In genomic region chr2:35978941-35979643, GRCm38 (mm10) we compare ENCODE assay signal across 8 mouse cellular contexts. TPM values are rescaled to one million over a fixed set of nuclear protein-coding genes. Genes with fewer than 3 reads are reported as not detected.
A peak's percentile ranks its signal among the peaks of the same experiment; 100 is the strongest.
DNase-seq lines count a peak whose midpoint lies in the region; ATAC-seq and TF ChIP-seq lines count a peak whose summit lies in the region.

No protein-coding gene starts in this region.

- peaks cover 5% of the 10 kb centered on the region for H3K27me3 ChIP-seq in intestine, embryonic 15.5 days (replicated peaks)
- no peaks in the 10 kb centered on the region for H3K27me3 ChIP-seq in liver, adult 2 months (ENCODE audit: control insufficient read depth, insufficient read depth, low read length)
- no peaks in the 10 kb centered on the region for H3K27me3 ChIP-seq in midbrain, embryonic 14.5 days (ENCODE audit: control insufficient read depth, insufficient read depth, low read length)
- no peaks in the 10 kb centered on the region for H3K27me3 ChIP-seq in stomach, postnatal 0 days (ENCODE audit: control insufficient read depth, insufficient read depth, low read length)

- H3K9me3 ChIP-seq in intestine, embryonic 15.5 days, result no peaks in the 10 kb centered on the region
- H3K9me3 ChIP-seq in midbrain, embryonic 14.5 days (ENCODE audit: control insufficient read depth, low read length), result no peaks in the 10 kb centered on the region
- no peaks in the 10 kb centered on the region for H3K9me3 ChIP-seq in stomach, postnatal 0 days (ENCODE audit: control insufficient read depth, low read length)

- peak overlapping the region; percentile 93 for H3K4me3 ChIP-seq in intestine, embryonic 15.5 days (replicated peaks)
- H3K4me3 ChIP-seq in liver, adult 2 months (ENCODE audit: insufficient read depth, low read depth, low read length), result peak overlapping the region; percentile 78
- H3K4me3 ChIP-seq in midbrain, embryonic 14.5 days (replicated peaks; ENCODE audit: low read depth, low read length), result peak overlapping the region; percentile 80
- peak overlapping the region; percentile 83 for H3K4me3 ChIP-seq in stomach, postnatal 0 days (ENCODE audit: low read depth, low read length)

- TF ChIP-seq EP300 in stomach, postnatal 0 days (optimal IDR thresholded peaks at IDR 0.05), result no peak

- TF ChIP-seq CTCF in liver, adult 2 months (IDR thresholded peaks at IDR 0.05; ENCODE audit: low read depth, low read length), result no peak
- TF ChIP-seq CTCF in stomach, postnatal 0 days (IDR thresholded peaks at IDR 0.05; ENCODE audit: low read depth), result no peak

- WGBS in intestine, embryonic 15.5 days, result under 1% methylated on average over 56 of the region's 76 CpGs
- under 1% methylated on average over 76 of the region's 76 CpGs for WGBS in liver, adult 2 months
- under 1% methylated on average over 65 of the region's 76 CpGs for WGBS in midbrain, embryonic 14.5 days
- WGBS in stomach, postnatal 0 days, result under 1% methylated on average over 49 of the region's 76 CpGs

- H3K27ac ChIP-seq in intestine, embryonic 15.5 days, result peak overlapping the region; percentile 51
- H3K27ac ChIP-seq in liver, adult 2 months (replicated peaks; ENCODE audit: insufficient read depth, low read depth, low read length), result peak overlapping the region; percentile 56
- peak overlapping the region; percentile 89 for H3K27ac ChIP-seq in midbrain, embryonic 14.5 days (replicated peaks; ENCODE audit: low read depth, low read length)
- peak overlapping the region; percentile 84 for H3K27ac ChIP-seq in stomach, postnatal 0 days (replicated peaks)

- H3K79me2 ChIP-seq in liver, adult 2 months (ENCODE audit: control insufficient read depth, insufficient read depth, low read length), result no peaks in the 10 kb centered on the region

- ATAC-seq in intestine, embryonic 15.5 days, result peak; percentile 71
- peak; percentile 68 for ATAC-seq in midbrain, embryonic 14.5 days (ENCODE audit: low FRiP score, low TSS enrichment)
- ATAC-seq in stomach, postnatal 0 days (ENCODE audit: low FRiP score, low TSS enrichment), result peak; percentile 66

- no peaks in the 10 kb centered on the region for H3K36me3 ChIP-seq in intestine, embryonic 15.5 days
- H3K36me3 ChIP-seq in liver, adult 2 months (ENCODE audit: control insufficient read depth, insufficient read depth, low read length), result no peaks in the 10 kb centered on the region
- no peaks in the 10 kb centered on the region for H3K36me3 ChIP-seq in midbrain, embryonic 14.5 days (ENCODE audit: control insufficient read depth, insufficient read depth, low read length)
- no peaks in the 10 kb centered on the region for H3K36me3 ChIP-seq in stomach, postnatal 0 days (ENCODE audit: control insufficient read depth, insufficient read depth, low read length)

- 0 out of 2 replicates have a peak, but pooled peaks cover 5% of the 10 kb centered on the region for H3K4me1 ChIP-seq in intestine, embryonic 15.5 days (replicated peaks)
- H3K4me1 ChIP-seq in liver, adult 2 months (ENCODE audit: control insufficient read depth, insufficient read depth, low read length), result peaks cover 11% of the 10 kb centered on the region
- H3K4me1 ChIP-seq in midbrain, embryonic 14.5 days (ENCODE audit: control insufficient read depth, insufficient read depth, low read length), result peaks cover 18% of the 10 kb centered on the region
- H3K4me1 ChIP-seq in stomach, postnatal 0 days (replicated peaks; ENCODE audit: control insufficient read depth, insufficient read depth), result peaks cover 3% of the 10 kb centered on the region; the same call in 1 of the 2 replicates

- DNase-seq in A20 (ENCODE audit: low read depth, low spot score) (peak; percentile 77), ZHBTc4 (ENCODE audit: low read depth, low spot score) (peak; percentile 46)
- DNase-seq in embryo, embryonic 10.5 days (ENCODE audit: low spot score), result peak; percentile 47
- DNase-seq in gastrocnemius, postnatal 4 days (ENCODE audit: low spot score in 2 of 2), result peak; percentile 32 to 57
- peak; percentile 30 for DNase-seq in liver, adult 2 months (ENCODE audit: extremely low read depth, low read depth, low spot score)
- DNase-seq in midbrain, embryonic 14.5 days, result peak; percentile 72
- peak; percentile 58 for DNase-seq in stomach, postnatal 0 days (ENCODE audit: low spot score)

- peak overlapping the region; percentile 79 for H3K9ac ChIP-seq in intestine, embryonic 15.5 days
- peak overlapping the region; percentile 90 for H3K9ac ChIP-seq in liver, adult 2 months (ENCODE audit: low read depth, low read length)
- peak overlapping the region; percentile 95 for H3K9ac ChIP-seq in midbrain, embryonic 14.5 days (replicated peaks; ENCODE audit: low read length)
- peak overlapping the region; percentile 84 for H3K9ac ChIP-seq in stomach, postnatal 0 days (ENCODE audit: low read length)

- TF ChIP-seq POLR2A in liver, adult 2 months (IDR thresholded peaks at IDR 0.05; ENCODE audit: extremely low read depth, insufficient read depth, low read length), result no peak

- peak overlapping the region; percentile 96 for H3K4me2 ChIP-seq in intestine, embryonic 15.5 days (replicated peaks)
- H3K4me2 ChIP-seq in midbrain, embryonic 14.5 days (ENCODE audit: low read length), result peak overlapping the region; percentile 97
- peak overlapping the region; percentile 98 for H3K4me2 ChIP-seq in stomach, postnatal 0 days (replicated peaks; ENCODE audit: low read depth)

RNA-seq across cellular contexts. Expression of gene Ttll11, which starts 0.6 kb away (rescaled TPM):
- 1 to 10 TPM; 3.4 to 5.8 TPM for total RNA-seq in gastrocnemius, postnatal 4 days (2021)
- 0.67 and 0.73 TPM in 2 replicates for polyA plus RNA-seq in intestine, embryonic 15.5 days (2015; fragmentation: Nextera tagmentation; extraction: Ambion mirVana)
- 0.07 and 0.09 TPM in 2 replicates for total RNA-seq in liver, adult 2 months (2014; rRNA removed)
- 0.15 and 0.55 TPM in 2 replicates for polyA plus RNA-seq in liver, adult 2 months (2012; rRNA removed)
- 5.1 and 6.4 TPM in 2 replicates for polyA plus RNA-seq in midbrain, embryonic 14.5 days (2014; fragmentation: Nextera tagmentation; extraction: Ambion mirVana)
- 0.55 and 0.91 TPM in 2 replicates for polyA plus RNA-seq in stomach, postnatal 0 days (2015; fragmentation: Nextera tagmentation; extraction: Ambion mirVana)

Comparison
In these comparisons a context has a peak if more than half of its experiments do, and no peak if none do; other contexts are left out.
1. Peak in every context shown above with its lines: DNase-seq, ATAC-seq, H3K4me3 ChIP-seq and H3K27ac ChIP-seq.